Mouse (Mus musculus): ENCODE results near the gene Kat6b.
"Not testable (repeated sequence)": the region's sequence is repeated elsewhere in the genome, so short reads cannot be mapped to it uniquely, and the experiment has no call there.

Kat6b gene

GRCm38 (mm10) chr14:21481231-21481630 is at the start of gene Kat6b:
Kat6b (plus strand) TSS chr14:21481434.
- no peak for DNase-seq (ENCODE audit: low read depth in 1 of 2, low spot score in 2 of 2)

- DNase-seq (ENCODE audit: low read depth in 1 of 2, low spot score in 2 of 2) = no peak
These were observed 47.8 kb upstream of the Kat6b start for GRCm38 (mm10) chr14:21433415-21433814.

DNA sequence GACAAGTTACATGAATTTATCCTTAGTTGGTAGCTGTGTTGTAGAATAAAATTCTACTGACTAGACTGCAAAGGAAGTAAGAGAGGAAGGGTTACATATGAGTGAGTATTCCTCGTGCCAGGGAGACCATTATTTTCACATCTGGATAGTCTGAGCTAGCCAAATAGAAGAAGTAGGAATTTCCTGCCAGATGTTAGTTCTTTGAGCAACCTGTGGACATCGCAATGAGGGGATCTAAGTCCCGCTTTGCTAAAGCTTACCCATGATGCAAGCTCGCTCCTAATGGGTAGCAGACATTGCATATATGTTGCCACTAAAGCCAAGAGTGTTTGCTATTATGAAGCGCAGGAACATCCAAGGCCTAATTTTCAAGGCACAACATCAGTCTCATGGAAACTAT is 47.2 kb upstream of the Kat6b start:
- no peak for DNase-seq (ENCODE audit: low read depth in 1 of 2, low spot score in 2 of 2)

GRCm38 (mm10) chr14:21434686-21435085 is 46.5 kb upstream of the Kat6b start:
- no peak for DNase-seq (ENCODE audit: low read depth in 1 of 2, low spot score in 2 of 2)

DNA sequence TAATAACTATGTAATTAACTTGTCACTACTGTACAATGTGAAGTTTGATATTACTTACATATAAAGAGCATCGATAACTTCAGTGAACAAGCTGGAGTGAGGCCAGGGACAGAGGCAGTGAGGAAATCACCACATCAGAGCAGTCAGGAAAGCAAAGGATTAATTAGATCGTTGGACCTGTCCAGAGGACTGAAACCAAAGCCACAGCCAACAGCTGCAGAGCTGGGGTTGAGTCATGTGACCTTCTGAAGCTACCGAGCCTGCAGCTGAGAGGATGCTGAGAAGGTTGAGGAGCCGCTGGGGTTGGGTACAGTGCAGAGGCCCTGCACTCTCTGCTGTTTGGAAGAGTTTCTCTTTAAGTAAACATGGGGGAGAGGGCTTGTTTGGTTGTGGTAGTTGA is 41.4 kb upstream of the Kat6b start:
- DNase-seq (ENCODE audit: low read depth in 1 of 2, low spot score in 2 of 2) = no peak

DNA sequence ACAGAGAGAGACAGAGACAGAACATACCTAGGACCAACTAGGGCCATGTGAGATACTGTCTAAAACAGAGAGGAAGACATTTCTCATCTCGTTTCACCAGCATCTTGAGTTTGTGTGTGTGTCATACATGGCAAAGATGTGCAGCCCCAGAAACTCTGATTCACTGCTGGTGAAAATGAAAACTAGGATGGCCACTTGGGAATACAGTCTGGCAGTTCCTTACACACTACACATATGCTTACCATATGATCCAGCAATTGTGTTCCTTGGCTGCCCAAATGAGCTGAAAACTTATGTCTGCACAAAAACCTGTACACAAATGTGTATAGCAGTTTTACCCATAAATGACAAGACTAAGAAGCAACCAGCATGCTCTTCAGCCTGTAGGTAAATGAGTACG is 40.7 kb upstream of the Kat6b start:
- DNase-seq (ENCODE audit: low read depth in 1 of 2, low spot score in 2 of 2) = no peak

- no peak for DNase-seq (ENCODE audit: low read depth in 1 of 2, low spot score in 2 of 2)
These were observed 39.3 kb upstream of the Kat6b start for GRCm38 (mm10) chr14:21441772-21442533.

- no peak for DNase-seq (ENCODE audit: low read depth in 1 of 2, low spot score in 2 of 2)
These were observed 28.7 kb upstream of the Kat6b start for GRCm38 (mm10) chr14:21452581-21452980.

- no peak for DNase-seq (ENCODE audit: low read depth in 1 of 2, low spot score in 2 of 2)
These were observed 27.3 kb upstream of the Kat6b start for GRCm38 (mm10) chr14:21453896-21454295.

GRCm38 (mm10) chr14:21455654-21456350 is 25.4 kb upstream of the Kat6b start:
- DNase-seq (ENCODE audit: low read depth in 1 of 2, low spot score in 2 of 2) = no peak

GRCm38 (mm10) chr14:21456526-21456925 is 24.7 kb upstream of the Kat6b start:
- no peak for DNase-seq (ENCODE audit: low read depth in 1 of 2, low spot score in 2 of 2)

GRCm38 (mm10) chr14:21457876-21458275 is 23.4 kb upstream of the Kat6b start:
- no peak for DNase-seq (ENCODE audit: low read depth in 1 of 2, low spot score in 2 of 2)

- DNase-seq (ENCODE audit: low read depth in 1 of 2, low spot score in 2 of 2) = no peak
These were observed 22.5 kb upstream of the Kat6b start for GRCm38 (mm10) chr14:21458696-21459095.

DNA sequence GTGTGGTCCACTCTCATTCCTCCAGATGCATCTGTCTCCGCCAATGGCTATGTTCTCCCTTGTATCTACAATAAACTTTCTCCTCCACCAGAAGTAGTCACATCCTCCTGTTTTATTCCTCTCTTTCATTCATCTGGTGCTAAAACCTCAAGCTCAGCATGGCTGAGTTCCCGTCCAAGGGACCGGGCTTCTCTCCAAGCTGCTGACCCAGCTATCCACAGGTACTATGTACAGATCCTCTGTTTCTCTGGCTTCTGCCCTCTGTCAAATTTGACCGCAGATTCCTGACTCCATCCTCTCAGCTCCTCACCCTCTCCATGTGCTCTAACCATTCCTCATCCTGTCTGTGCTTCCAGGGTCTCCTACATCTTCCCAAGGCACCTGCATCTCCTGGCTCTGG is 22.1 kb upstream of the Kat6b start:
- DNase-seq (ENCODE audit: low read depth in 1 of 2, low spot score in 2 of 2) = no peak

GRCm38 (mm10) chr14:21462398-21462797 is 18.8 kb upstream of the Kat6b start:
- no peak for DNase-seq (ENCODE audit: low read depth in 1 of 2, low spot score in 2 of 2)

- no peak for DNase-seq (ENCODE audit: low read depth in 1 of 2, low spot score in 2 of 2)
These were observed 18.0 kb upstream of the Kat6b start for GRCm38 (mm10) chr14:21463117-21463712.

GRCm38 (mm10) chr14:21470386-21470785 is 10.8 kb upstream of the Kat6b start:
- DNase-seq (ENCODE audit: low read depth in 1 of 2, low spot score in 2 of 2) = no peak

DNA sequence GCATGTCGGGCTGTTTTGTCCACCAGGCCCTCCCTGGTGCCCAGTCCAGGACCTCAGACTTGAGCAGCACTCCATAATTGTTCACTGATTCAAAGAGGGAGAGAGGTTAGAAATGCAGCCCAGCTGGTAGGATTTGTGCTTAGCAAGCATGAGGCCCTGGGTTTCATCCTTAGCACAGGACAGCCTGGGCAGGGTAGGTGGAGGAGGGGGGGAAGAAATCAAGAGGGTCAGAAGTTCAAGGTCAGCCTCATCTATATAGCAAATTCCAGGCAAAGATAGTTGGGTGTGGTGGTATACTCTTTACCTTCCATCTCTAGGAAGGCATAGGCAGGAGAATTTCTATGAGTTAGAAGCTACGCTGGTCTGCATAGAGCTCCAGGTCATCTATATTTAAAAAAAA is 9.3 kb upstream of the Kat6b start:
- no peak for DNase-seq (ENCODE audit: low read depth in 1 of 2, low spot score in 2 of 2)

GRCm38 (mm10) chr14:21474593-21475132 is 6.6 kb upstream of the Kat6b start:
- DNase-seq (ENCODE audit: low read depth in 1 of 2, low spot score in 2 of 2) = not testable (repeated sequence)

GRCm38 (mm10) chr14:21477181-21477580 is 4.1 kb upstream of the Kat6b start:
- no peak for DNase-seq (ENCODE audit: low read depth in 1 of 2, low spot score in 2 of 2)

DNA sequence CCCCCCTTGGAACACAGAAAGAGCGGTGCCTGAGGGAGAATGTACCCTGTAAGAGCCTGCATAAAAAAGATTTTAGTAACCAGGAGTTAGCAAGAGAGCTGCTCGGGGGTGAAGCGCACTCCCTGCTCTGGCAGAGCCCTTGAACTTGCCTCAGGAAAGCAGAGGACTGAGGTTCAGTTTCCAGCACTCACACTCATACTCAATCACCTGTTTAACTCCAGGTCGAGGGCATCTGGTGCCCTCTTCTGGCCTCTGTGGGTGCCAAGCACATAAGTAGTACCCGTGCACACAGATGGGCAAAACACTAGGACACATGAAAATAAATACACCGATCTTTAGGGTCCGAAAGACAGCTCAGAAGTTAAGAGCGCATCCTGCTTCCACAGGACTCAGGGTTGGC is 1.7 kb upstream of the Kat6b start:
- DNase-seq (ENCODE audit: low read depth in 1 of 2, low spot score in 2 of 2) = no peak

- no peak for DNase-seq (ENCODE audit: low read depth in 1 of 2, low spot score in 2 of 2)
These were observed 1.0 kb upstream of the Kat6b start for GRCm38 (mm10) chr14:21480191-21480590.
